Mouse (Mus musculus) hindbrain, embryonic 14.5 days (tissue): ENCODE measurements around the gene Atp2b4. TPM values are rescaled to one million over a fixed set of nuclear protein-coding genes. Genes with fewer than 3 reads are reported as not detected.
"Not testable (repeated sequence)": the region's sequence is repeated elsewhere in the genome, so short reads cannot be mapped to it uniquely, and the experiment has no call there.

Experiments
- ATAC-seq: fragments of 200-750 bp; cut with Nextera tagmentation; 2 replicates; pipeline ENCODE4 v1.8.0; 2017; ENCODE audit warnings: moderate number of reproducible peaks, mild to moderate bottlenecking, moderate TSS enrichment, moderate library complexity; ENCODE audit not compliant: low FRiP score
- DNase-seq: peaks from one replicate; pipeline ENCODE4 v3.0.0-alpha.2; 2015; ENCODE audit warnings: low spot score
- H3K27ac ChIP-seq: fragments of 300-500 bp; sonication (generic); 2 replicates; pipeline ENCODE4 v1.5.1; 2014; ENCODE audit warnings: mild to moderate bottlenecking, moderate library complexity
- H3K27me3 ChIP-seq: fragments of 300-500 bp; sonication (generic); 2 replicates; pipeline ENCODE4 v1.6.1; 2014; ENCODE audit warnings: mild to moderate bottlenecking, low read length, mixed read lengths; ENCODE audit not compliant: control insufficient read depth, insufficient read depth
- H3K36me3 ChIP-seq: fragments of 300-500 bp; sonication (generic); replicated peaks from 2 replicates; pipeline ENCODE4 v1.6.1; 2014; ENCODE audit not compliant: control insufficient read depth, insufficient read depth
- H3K4me1 ChIP-seq: fragments of 300-500 bp; sonication (generic); replicated peaks from 2 replicates; pipeline ENCODE4 v1.6.1; 2014; ENCODE audit warnings: antibody characterized with exemption, low read length, mixed read lengths; ENCODE audit not compliant: control insufficient read depth, insufficient read depth
- H3K4me2 ChIP-seq: fragments of 300-500 bp; sonication (generic); replicated peaks from 2 replicates; pipeline ENCODE4 v1.6.1; 2014; ENCODE audit warnings: mild to moderate bottlenecking, moderate library complexity
- H3K4me3 ChIP-seq: fragments of 300-500 bp; sonication (generic); replicated peaks from 2 replicates; pipeline ENCODE4 v1.5.1; 2014; ENCODE audit warnings: mild to moderate bottlenecking, low read length
- H3K9ac ChIP-seq: fragments of 300-500 bp; sonication (generic); 2 replicates; pipeline ENCODE4 v1.6.1; 2014
- H3K9me3 ChIP-seq: fragments of 300-500 bp; sonication (generic); 2 replicates; pipeline ENCODE4 v1.6.1; 2016; ENCODE audit warnings: low read length; ENCODE audit not compliant: control insufficient read depth
- WGBS: fragments of 180-500 bp; shearing (Covaris S2); extraction: QIAGEN DNeasy Blood & Tissue Kit; methylation state at CpG from one replicate; pipeline ENCODE4 v1.1.7; 2014; 5-methylcytosine and 5-hydroxymethylcytosine counted together
- polyA plus RNA-seq: library from polyadenylated mRNA; unstranded; fragments of >200 nt; fragmentation: Nextera tagmentation; extraction: Ambion mirVana; gene quantifications from 2 replicates; pipeline ENCODE4 v1.2.1, GENCODE M21; 2014

The Atp2b4 gene
- polyA plus RNA-seq, 1 experiment from 2014 or later = 23.3 TPM

- Histone ChIP-seq H3K4me3 (no peak overlapping the region), H3K36me3 (no peaks in the 10 kb centered on the region), H3K27ac (no peak overlapping the region), H3K4me2 (no peak overlapping the region), H3K4me1 (no peaks in the 10 kb centered on the region), H3K27me3 (no peaks in the 10 kb centered on the region), H3K9me3 (no peaks in the 10 kb centered on the region), H3K9ac (no peak overlapping the region)
- ATAC-seq = no peak
- no peak for DNase-seq
- WGBS = 79% methylated on average over 7 of the region's 7 CpGs
Measured at GRCm38 (mm10) chr1:133688301-133688700, 112.5 kb downstream of the Atp2b4 start.

GRCm38 (mm10) chr1:133685749-133686519, 114.9 kb downstream of the Atp2b4 start:
- H3K9ac ChIP-seq = no peak overlapping the region
- H3K27me3 ChIP-seq = no peaks in the 10 kb centered on the region
- WGBS = 82% methylated on average over 10 of the region's 10 CpGs
- ATAC-seq = no peak
- no peaks in the 10 kb centered on the region for H3K9me3 ChIP-seq
- H3K36me3 ChIP-seq = no peaks in the 10 kb centered on the region
- H3K4me1 ChIP-seq = no peaks in the 10 kb centered on the region
- DNase-seq = no peak
- H3K27ac ChIP-seq = no peak overlapping the region
- H3K4me2 ChIP-seq = no peak overlapping the region
- H3K4me3 ChIP-seq = no peak overlapping the region

- no peak overlapping the region for H3K4me3 ChIP-seq
- WGBS = 75% methylated on average over 3 of the region's 3 CpGs
- no peak for DNase-seq
- H3K27me3 ChIP-seq = no peaks in the 10 kb centered on the region
- H3K36me3 ChIP-seq = no peaks in the 10 kb centered on the region
- no peak for ATAC-seq
- H3K4me2 ChIP-seq = no peak overlapping the region
- H3K27ac ChIP-seq = no peak overlapping the region
- H3K9ac ChIP-seq = no peak overlapping the region
- no peaks in the 10 kb centered on the region for H3K9me3 ChIP-seq
- H3K4me1 ChIP-seq = no peaks in the 10 kb centered on the region
Measured at GRCm38 (mm10) chr1:133671801-133672200, 129.0 kb downstream of the Atp2b4 start.

- Histone ChIP-seq H3K4me3 (no peak overlapping the region), H3K4me2 (no peak overlapping the region), H3K4me1 (no peaks in the 10 kb centered on the region), H3K9ac (no peak overlapping the region), H3K27ac (no peak overlapping the region), H3K36me3 (no peaks in the 10 kb centered on the region), H3K9me3 (no peaks in the 10 kb centered on the region), H3K27me3 (no peaks in the 10 kb centered on the region)
- no peak for DNase-seq
- 88% methylated on average over 3 of the region's 3 CpGs for WGBS
- no peak for ATAC-seq
Measured at GRCm38 (mm10) chr1:133671266-133671665, 129.6 kb downstream of the Atp2b4 start.

GRCm38 (mm10) chr1:133670776-133671175, 130.1 kb downstream of the Atp2b4 start:
- no peaks in the 10 kb centered on the region for H3K9me3 ChIP-seq
- no peak overlapping the region for H3K4me2 ChIP-seq
- no peaks in the 10 kb centered on the region for H3K4me1 ChIP-seq
- DNase-seq (no peak), ATAC-seq (no peak)
- WGBS = 90% methylated on average over 6 of the region's 6 CpGs
- no peak overlapping the region for H3K4me3 ChIP-seq
- no peaks in the 10 kb centered on the region for H3K36me3 ChIP-seq
- no peak overlapping the region for H3K9ac ChIP-seq
- no peaks in the 10 kb centered on the region for H3K27me3 ChIP-seq
- H3K27ac ChIP-seq = no peak overlapping the region

- WGBS = 82% methylated on average over 12 of the region's 12 CpGs
- DNase-seq = no peak
- H3K27me3 ChIP-seq = no peaks in the 10 kb centered on the region
Measured at GRCm38 (mm10) chr1:133670190-133670589, 130.7 kb downstream of the Atp2b4 start.

GRCm38 (mm10) chr1:133668618-133669017, 132.2 kb downstream of the Atp2b4 start:
- Histone ChIP-seq H3K4me2 (no peak overlapping the region), H3K4me1 (no peaks in the 10 kb centered on the region), H3K9ac (no peak overlapping the region), H3K27me3 (no peaks in the 10 kb centered on the region), H3K4me3 (no peak overlapping the region), H3K9me3 (no peaks in the 10 kb centered on the region), H3K36me3 (no peaks in the 10 kb centered on the region), H3K27ac (no peak overlapping the region)
- WGBS = 93% methylated on average over 3 of the region's 3 CpGs
- ATAC-seq = no peak
- no peak for DNase-seq

More at GRCm38 (mm10) chr1:133670190-133670589, 130.7 kb downstream of the Atp2b4 start:
- no peaks in the 10 kb centered on the region for H3K4me1 ChIP-seq
- ATAC-seq = no peak
- no peak overlapping the region for H3K9ac ChIP-seq
- H3K4me2 ChIP-seq = no peak overlapping the region
- no peak overlapping the region for H3K4me3 ChIP-seq
- no peaks in the 10 kb centered on the region for H3K9me3 ChIP-seq
- H3K27ac ChIP-seq = no peak overlapping the region
- no peaks in the 10 kb centered on the region for H3K36me3 ChIP-seq

GRCm38 (mm10) chr1:133667721-133668120, 133.1 kb downstream of the Atp2b4 start:
- 27% methylated on average over 7 of the region's 7 CpGs for WGBS
- no peaks in the 10 kb centered on the region for H3K4me1 ChIP-seq
- no peak overlapping the region for H3K4me3 ChIP-seq

GRCm38 (mm10) chr1:133665713-133666112, 135.1 kb downstream of the Atp2b4 start:
- H3K9ac ChIP-seq, H3K27ac ChIP-seq, ATAC-seq, H3K36me3 ChIP-seq, H3K4me2 ChIP-seq, H3K27me3 ChIP-seq, DNase-seq, H3K9me3 ChIP-seq, H3K4me3 ChIP-seq, H3K4me1 ChIP-seq: not testable (repeated sequence)
- WGBS = 86% methylated on average over 6 of the region's 8 CpGs

More at GRCm38 (mm10) chr1:133667721-133668120, 133.1 kb downstream of the Atp2b4 start:
- no peak for ATAC-seq
- Histone ChIP-seq H3K36me3 (no peaks in the 10 kb centered on the region), H3K9me3 (no peaks in the 10 kb centered on the region), H3K9ac (no peak overlapping the region), H3K27me3 (no peaks in the 10 kb centered on the region), H3K4me2 (no peak overlapping the region), H3K27ac (no peak overlapping the region)
- DNase-seq = no peak
